Mouse (Mus musculus) kidney, embryonic 14.5 days (tissue): Measurements from ENCODE around the gene Chka. TPM values are rescaled to one million over a fixed set of nuclear protein-coding genes. Genes with fewer than 3 reads are reported as not detected.

Source experiments
- ATAC-seq: fragments of 200-750 bp; cut with Nextera tagmentation; 2 replicates; pipeline ENCODE4 v1.8.0; 2017; ENCODE audit warnings: moderate number of reproducible peaks, mild to moderate bottlenecking, moderate TSS enrichment, moderate library complexity; ENCODE audit not compliant: low FRiP score, low TSS enrichment
- H3K27ac ChIP-seq: fragments of 300-500 bp; sonication (generic); 2 replicates; pipeline ENCODE4 v1.5.1; 2014; ENCODE audit warnings: low read depth, mild to moderate bottlenecking, low read length, moderate library complexity, mixed read lengths
- H3K27me3 ChIP-seq: fragments of 300-500 bp; sonication (generic); 2 replicates; pipeline ENCODE4 v1.6.1; 2014; ENCODE audit warnings: mild to moderate bottlenecking, low read length; ENCODE audit not compliant: control insufficient read depth, insufficient read depth
- H3K36me3 ChIP-seq: fragments of 300-500 bp; sonication (generic); 2 replicates; pipeline ENCODE4 v1.6.1; 2014; ENCODE audit warnings: low read length, mixed read lengths; ENCODE audit not compliant: control insufficient read depth, insufficient read depth
- H3K4me1 ChIP-seq: fragments of 300-500 bp; sonication (generic); 2 replicates; pipeline ENCODE4 v1.6.1; 2014; ENCODE audit warnings: low read length, mixed read lengths; ENCODE audit not compliant: control insufficient read depth, insufficient read depth
- H3K4me2 ChIP-seq: fragments of 300-500 bp; sonication (generic); replicated peaks from 2 replicates; pipeline ENCODE4 v1.6.1; 2014; ENCODE audit warnings: low read depth, mild to moderate bottlenecking, low read length
- H3K4me3 ChIP-seq: fragments of 300-500 bp; sonication (generic); 2 replicates; pipeline ENCODE4 v1.5.1; 2014; ENCODE audit warnings: mild to moderate bottlenecking, low read length
- H3K9ac ChIP-seq: fragments of 300-500 bp; sonication (generic); 2 replicates; pipeline ENCODE4 v1.6.1; 2014; ENCODE audit warnings: low read depth, mild to moderate bottlenecking, low read length, moderate library complexity
- H3K9me3 ChIP-seq: fragments of 300-500 bp; sonication (generic); 2 replicates; pipeline ENCODE4 v1.6.1; 2016; ENCODE audit warnings: low read length; ENCODE audit not compliant: control insufficient read depth
- WGBS: fragments of 180-500 bp; shearing (Covaris S2); extraction: QIAGEN DNeasy Blood & Tissue Kit; methylation state at CpG from one replicate; pipeline ENCODE4 v1.1.7; 2014; 5-methylcytosine and 5-hydroxymethylcytosine counted together
- polyA plus RNA-seq: library from polyadenylated mRNA; unstranded; fragments of >200 nt; fragmentation: Nextera tagmentation; extraction: Ambion mirVana; gene quantifications from 2 replicates; pipeline ENCODE4 v1.2.1, GENCODE M21; 2014

The Chka gene
- polyA plus RNA-seq, 1 experiment from 2014 or later: 62.6 TPM

GRCm38 (mm10) chr19:3850847-3851469 is 615 bp upstream of the Chka start:
- no peaks in the 10 kb centered on the region for H3K36me3 ChIP-seq
- WGBS: 6% methylated on average over 19 of the region's 19 CpGs
- peak; percentile 11 for ATAC-seq
- peak overlapping the region; percentile 83 for H3K4me3 ChIP-seq
- no peaks in the 10 kb centered on the region for H3K27me3 ChIP-seq
- no peaks in the 10 kb centered on the region for H3K9me3 ChIP-seq
- H3K4me2 ChIP-seq: peak overlapping the region; percentile 71
- H3K27ac ChIP-seq: peak overlapping the region; percentile 53; the same call in 1 of the 2 replicates
- H3K9ac ChIP-seq: peak overlapping the region; percentile 85
- peaks cover 12% of the 10 kb centered on the region for H3K4me1 ChIP-seq

GRCm38 (mm10) chr19:3851979-3852681 is 557 bp downstream of the Chka start:
- WGBS: under 1% methylated on average over 64 of the region's 74 CpGs
- Histone ChIP-seq H3K27me3 (no peaks in the 10 kb centered on the region), H3K9ac (peak overlapping the region; percentile 85), H3K36me3 (no peaks in the 10 kb centered on the region), H3K9me3 (no peaks in the 10 kb centered on the region), H3K4me2 (peak overlapping the region; percentile 71), H3K27ac (peak overlapping the region; percentile 99), H3K4me3 (peak overlapping the region; percentile 83), H3K4me1 (peaks cover 12% of the 10 kb centered on the region)
- no peak; the same call in 1 of the 2 replicates for ATAC-seq

DNA sequence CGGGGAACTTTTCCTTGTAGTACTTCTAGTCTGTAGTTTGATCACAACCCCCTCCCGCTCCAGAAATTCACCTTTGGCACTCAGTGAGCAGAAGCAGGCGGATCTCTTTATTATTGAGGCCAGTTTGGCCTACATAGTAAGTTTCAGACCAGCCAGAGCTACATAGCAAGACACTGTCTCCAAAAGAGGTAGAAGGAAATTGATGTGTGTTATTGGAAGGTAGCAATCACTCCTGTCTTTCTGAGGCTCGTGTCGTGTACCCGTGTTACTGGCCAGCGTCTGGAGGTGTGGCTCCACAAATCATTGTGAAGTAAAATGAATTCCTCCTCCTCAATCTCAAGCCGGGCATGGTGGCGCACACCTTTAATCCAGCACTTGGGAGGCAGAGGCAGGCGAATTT is 1.5 kb downstream of the Chka start:
- H3K4me3 ChIP-seq: peak overlapping the region; percentile 83
- H3K4me2 ChIP-seq: peak overlapping the region; percentile 71
- H3K27me3 ChIP-seq: no peaks in the 10 kb centered on the region
- no peak for ATAC-seq
- no peaks in the 10 kb centered on the region for H3K9me3 ChIP-seq
- H3K4me1 ChIP-seq: peaks cover 12% of the 10 kb centered on the region
- 84% methylated on average over 10 of the region's 10 CpGs for WGBS
- no peak overlapping the region for H3K27ac ChIP-seq
- no peak overlapping the region for H3K9ac ChIP-seq
- H3K36me3 ChIP-seq: no peaks in the 10 kb centered on the region

- Histone ChIP-seq H3K9me3 (no peaks in the 10 kb centered on the region), H3K4me3 (no peak overlapping the region), H3K27me3 (no peaks in the 10 kb centered on the region), H3K4me1 (peaks cover 12% of the 10 kb centered on the region), H3K36me3 (no peaks in the 10 kb centered on the region), H3K4me2 (no peak overlapping the region), H3K27ac (no peak overlapping the region), H3K9ac (no peak overlapping the region)
- WGBS: 94% methylated on average over 1 of the region's 1 CpGs
- no peak for ATAC-seq
Measured at GRCm38 (mm10) chr19:3853891-3854290, 2.3 kb downstream of the Chka start.

- no peak overlapping the region for H3K4me3 ChIP-seq
- WGBS: 60% methylated on average over 6 of the region's 6 CpGs
Measured at GRCm38 (mm10) chr19:3855091-3855490, 3.5 kb downstream of the Chka start.

DNA sequence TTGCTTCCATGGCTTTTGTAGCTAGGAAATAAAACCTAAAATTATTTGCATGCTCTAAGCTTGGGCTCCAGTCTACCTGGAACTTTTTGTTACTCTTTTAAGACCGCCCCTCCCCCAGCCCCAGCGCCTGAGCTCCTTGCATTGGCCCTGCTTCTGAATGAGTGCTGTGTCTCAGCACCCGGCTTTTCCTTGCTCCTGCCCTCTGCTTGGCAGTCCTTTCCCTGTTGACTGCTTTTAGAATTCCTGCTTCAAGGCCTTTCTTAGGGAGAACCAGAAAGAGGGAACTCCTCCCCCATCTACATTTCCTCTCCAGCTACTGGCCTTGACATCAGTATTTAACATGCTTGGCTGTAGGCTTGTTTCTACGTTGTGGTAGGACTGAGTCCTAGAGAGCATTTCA is 4.0 kb downstream of the Chka start:
- Histone ChIP-seq H3K27ac (no peak overlapping the region; the same call in 1 of the 2 replicates), H3K4me3 (no peak overlapping the region), H3K9ac (no peak overlapping the region), H3K27me3 (no peaks in the 10 kb centered on the region), H3K9me3 (no peaks in the 10 kb centered on the region), H3K36me3 (no peaks in the 10 kb centered on the region), H3K4me2 (no peak overlapping the region), H3K4me1 (peaks cover 12% of the 10 kb centered on the region)
- ATAC-seq: no peak
- WGBS: 24% methylated on average over 4 of the region's 4 CpGs

More at GRCm38 (mm10) chr19:3855091-3855490, 3.5 kb downstream of the Chka start:
- Histone ChIP-seq H3K27me3 (no peaks in the 10 kb centered on the region), H3K4me2 (no peak overlapping the region), H3K4me1 (peaks cover 12% of the 10 kb centered on the region), H3K27ac (no peak overlapping the region), H3K36me3 (no peaks in the 10 kb centered on the region), H3K9ac (no peak overlapping the region), H3K9me3 (no peaks in the 10 kb centered on the region)
- ATAC-seq: no peak

DNA sequence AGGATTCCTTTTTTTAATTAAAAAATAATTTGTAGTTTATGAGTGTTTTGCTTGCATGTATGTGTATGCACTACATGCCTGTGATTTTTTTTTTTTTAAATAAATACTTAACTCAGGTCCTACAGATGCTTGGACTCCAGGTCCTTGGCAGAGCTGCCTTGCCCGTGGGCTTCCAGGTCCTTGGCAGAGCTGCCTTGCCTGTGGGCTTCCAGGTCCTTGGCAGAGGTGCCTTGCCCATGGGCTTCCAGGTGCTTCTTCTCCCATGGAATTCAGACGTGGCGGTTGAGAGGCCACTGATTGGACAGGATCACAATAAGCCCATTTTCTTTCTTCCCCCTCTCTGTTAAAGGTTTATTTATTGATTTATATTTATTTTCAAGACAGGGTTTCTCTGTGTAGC is 5.6 kb downstream of the Chka start:
- Histone ChIP-seq H3K4me2 (no peak overlapping the region), H3K27ac (no peak overlapping the region), H3K9ac (no peak overlapping the region), H3K9me3 (no peaks in the 10 kb centered on the region), H3K4me1 (peaks cover 8% of the 10 kb centered on the region), H3K36me3 (no peaks in the 10 kb centered on the region), H3K4me3 (no peak overlapping the region), H3K27me3 (no peaks in the 10 kb centered on the region)
- ATAC-seq: no peak
- WGBS: 88% methylated on average over 3 of the region's 3 CpGs

- no peak overlapping the region for H3K4me2 ChIP-seq
- 84% methylated on average over 2 of the region's 2 CpGs for WGBS
- no peak overlapping the region for H3K27ac ChIP-seq
- H3K4me1 ChIP-seq: no peaks in the 10 kb centered on the region
- no peak for ATAC-seq
- no peak overlapping the region for H3K9ac ChIP-seq
- peaks cover 12% of the 10 kb centered on the region for H3K36me3 ChIP-seq
- no peak overlapping the region for H3K4me3 ChIP-seq
- H3K27me3 ChIP-seq: no peaks in the 10 kb centered on the region
- no peaks in the 10 kb centered on the region for H3K9me3 ChIP-seq
Measured at GRCm38 (mm10) chr19:3862713-3863112, 11.1 kb downstream of the Chka start.

DNA sequence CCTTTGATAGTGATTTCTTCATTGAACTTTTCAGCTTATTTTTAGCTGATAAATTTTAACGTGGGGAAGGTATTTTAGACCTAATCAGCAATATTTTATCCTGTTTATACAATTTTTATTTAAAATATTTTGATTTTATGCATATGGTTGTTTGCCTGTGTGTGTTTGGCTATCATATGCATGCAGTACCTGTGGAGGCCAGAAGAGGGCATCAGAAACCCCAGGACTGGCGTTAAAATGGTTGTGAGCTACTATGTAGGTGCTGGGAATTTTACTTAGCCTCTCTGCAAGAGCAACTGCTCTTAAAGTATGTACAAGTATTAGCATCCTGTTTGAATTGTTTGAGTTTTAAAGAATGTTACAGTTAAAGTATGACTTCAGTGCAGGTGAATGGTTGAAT is 13.4 kb downstream of the Chka start:
- Histone ChIP-seq H3K9me3 (no peaks in the 10 kb centered on the region), H3K36me3 (peaks cover 12% of the 10 kb centered on the region), H3K4me3 (no peak overlapping the region), H3K9ac (no peak overlapping the region), H3K4me2 (no peak overlapping the region), H3K4me1 (no peaks in the 10 kb centered on the region), H3K27ac (no peak overlapping the region), H3K27me3 (no peaks in the 10 kb centered on the region)
- ATAC-seq: no peak
- 82% methylated on average over 2 of the region's 2 CpGs for WGBS
